ENCODE assay signal across 9 mouse cellular contexts in genomic region chr14:79330944-79331561, GRCm38 (mm10). TPM values are rescaled to one million over a fixed set of nuclear protein-coding genes. Genes with fewer than 3 reads are reported as not detected.
DNase-seq lines count a peak whose midpoint lies in the region; ATAC-seq and TF ChIP-seq lines count a peak whose summit lies in the region.
"Had no signal": no experiment of that assay in that cellular context is flagged by ENCODE, and none has a peak within 500 bp of the region (broad histone marks: within the 10 kb centered on the region; RNA-seq: fewer than 3 reads in every experiment).

No protein-coding gene starts in this region.

- H3K4me1 ChIP-seq in heart, embryonic 13.5 days = peaks cover 24% of the 10 kb centered on the region
- H3K4me1 ChIP-seq in embryonic facial prominence, embryonic 11.5 days (ENCODE audit: control insufficient read depth, insufficient read depth, low read length) = no peaks in the 10 kb centered on the region

- peak overlapping the region; percentile 59 for H3K27ac ChIP-seq in heart, embryonic 13.5 days (replicated peaks)
- no peak overlapping the region; the same call in 1 of the 2 replicates for H3K27ac ChIP-seq in embryonic facial prominence, embryonic 11.5 days (replicated peaks; ENCODE audit: low read depth, low read length)
- no peak overlapping the region for H3K27ac ChIP-seq in left cerebral cortex, adult 2 months

- peak overlapping the region; percentile 61 for H3K4me2 ChIP-seq in heart, embryonic 13.5 days
- H3K4me2 ChIP-seq in embryonic facial prominence, embryonic 11.5 days (ENCODE audit: low read depth, low read length) = peak overlapping the region; percentile 13; the same call in 1 of the 2 replicates

- no peak for ATAC-seq in heart, embryonic 13.5 days (ENCODE audit: extremely low read depth, insufficient number of reproducible peaks, low FRiP score, low TSS enrichment)
- ATAC-seq in embryonic facial prominence, embryonic 11.5 days (replicated peaks; ENCODE audit: insufficient number of reproducible peaks, low FRiP score, low TSS enrichment, low read depth) = no peak
- ATAC-seq in inflammation-experienced regulatory T-cells, adult 6 months = peak; percentile 83

- TF ChIP-seq CTCF in left cerebral cortex, adult 2 months (IDR thresholded peaks at IDR 0.05) = no peak

- 48% methylated on average over 16 of the region's 16 CpGs for WGBS in heart, embryonic 13.5 days
- 51% methylated on average over 16 of the region's 16 CpGs for WGBS in embryonic facial prominence, embryonic 11.5 days

- H3K9ac ChIP-seq in heart, embryonic 13.5 days = peak overlapping the region; percentile 52; the same call in 1 of the 2 replicates
- no peak overlapping the region for H3K9ac ChIP-seq in embryonic facial prominence, embryonic 11.5 days (replicated peaks; ENCODE audit: low read length)

- intact Hi-C loops in left cerebral cortex, adult 2 months (cut with DNase I) = no loop called here

- no peak for DNase-seq in heart, postnatal 4 days
- no peak for DNase-seq in embryonic facial prominence, embryonic 11.5 days (ENCODE audit: low spot score)
- peak; percentile 9 to 17 for DNase-seq in natural killer cell, adult 2 months (ENCODE audit: low spot score in 2 of 2)
- no peak for DNase-seq in right cerebral cortex, postnatal 14 days
- no peak for DNase-seq in cerebellum, postnatal 10 days
- DNase-seq in left cerebral cortex, adult 2 months (ENCODE audit: extremely low spot score in 1 of 2, low spot score in 2 of 2) = no peak

- peaks cover 25% of the 10 kb centered on the region for H3K36me3 ChIP-seq in heart, embryonic 13.5 days
- no peaks in the 10 kb centered on the region for H3K36me3 ChIP-seq in embryonic facial prominence, embryonic 11.5 days (replicated peaks; ENCODE audit: control insufficient read depth, insufficient read depth, low read depth, low read length)

- no peaks in the 10 kb centered on the region for H3K9me3 ChIP-seq in heart, embryonic 13.5 days
- H3K9me3 ChIP-seq in embryonic facial prominence, embryonic 11.5 days (replicated peaks; ENCODE audit: control insufficient read depth, low read length) = no peaks in the 10 kb centered on the region

- H3K4me3 ChIP-seq in heart, embryonic 13.5 days = peak overlapping the region; percentile 22
- no peak overlapping the region for H3K4me3 ChIP-seq in embryonic facial prominence, embryonic 11.5 days (ENCODE audit: low read depth, low read length)
- no peak overlapping the region for H3K4me3 ChIP-seq in left cerebral cortex, adult 2 months

- H3K27me3 ChIP-seq in heart, embryonic 13.5 days (replicated peaks) = no peaks in the 10 kb centered on the region
- H3K27me3 ChIP-seq in embryonic facial prominence, embryonic 11.5 days (ENCODE audit: control insufficient read depth, insufficient read depth, low read length) = no peaks in the 10 kb centered on the region
- H3K27me3 ChIP-seq: CH12.LX had no signal

RNA-seq across cellular contexts. Expression of gene Rgcc, which starts 29.6 kb away (rescaled TPM):
- 12.6 and 22.5 TPM in 2 replicates for polyA plus RNA-seq in heart, embryonic 13.5 days (2015; fragmentation: Nextera tagmentation; extraction: Ambion mirVana)
- 10 to 100 TPM; 26.6 to 29.1 TPM for total RNA-seq in heart, postnatal 4 days (2021)
- 52.8 TPM in 2 replicates for polyA plus RNA-seq in embryonic facial prominence, embryonic 11.5 days (2014; fragmentation: Nextera tagmentation; extraction: Ambion mirVana)
- polyA plus RNA-seq in inflammation-experienced regulatory T-cells, adult 6 months (2017; shearing (Covaris generic)) = 10 to 100 TPM; 31.1 to 35.0 (median 32.7) TPM
- total RNA-seq in left cerebral cortex, adult 2 months (2021) = 10 to 100 TPM; 33.6 to 44.5 TPM

RNA-seq across cellular contexts. Expression of gene Naa16, which starts 59.5 kb away (rescaled TPM):
- 18.9 and 19.7 TPM in 2 replicates for polyA plus RNA-seq in heart, embryonic 13.5 days (2015; fragmentation: Nextera tagmentation; extraction: Ambion mirVana)
- total RNA-seq in heart, postnatal 4 days (2021) = 10 to 100 TPM; 14.9 to 15.0 TPM
- 41.3 and 49.4 TPM in 2 replicates for polyA plus RNA-seq in embryonic facial prominence, embryonic 11.5 days (2014; fragmentation: Nextera tagmentation; extraction: Ambion mirVana)
- 10 to 100 TPM; 55.1 to 68.9 (median 63.2) TPM for polyA plus RNA-seq in inflammation-experienced regulatory T-cells, adult 6 months (2017; shearing (Covaris generic))
- 10 to 100 TPM; 12.4 to 15.9 TPM for total RNA-seq in left cerebral cortex, adult 2 months (2021)

Comparison
In these comparisons a context has a peak if more than half of its experiments do, and no peak if none do; other contexts are left out.
1. DNase-seq: peak in natural killer cell, adult 2 months (2 of 2); none in heart, postnatal 4 days (single experiment), embryonic facial prominence, embryonic 11.5 days (single experiment), right cerebral cortex, postnatal 14 days (single experiment), cerebellum, postnatal 10 days (0 of 2) and left cerebral cortex, adult 2 months (0 of 2).